Mouse (Mus musculus) embryo, embryonic 11.5 days (tissue): ENCODE measurements around the gene Fas.

ENCODE experiments used
- DNase-seq: peaks from one replicate; pipeline ENCODE4 v3.0.0-alpha.2; 2012; ENCODE audit warnings: low read depth, low spot score

Fas gene

GRCm38 (mm10) chr19:34284383-34284782 is 6.1 kb upstream of the Fas start:
- DNase-seq: no peak

DNA sequence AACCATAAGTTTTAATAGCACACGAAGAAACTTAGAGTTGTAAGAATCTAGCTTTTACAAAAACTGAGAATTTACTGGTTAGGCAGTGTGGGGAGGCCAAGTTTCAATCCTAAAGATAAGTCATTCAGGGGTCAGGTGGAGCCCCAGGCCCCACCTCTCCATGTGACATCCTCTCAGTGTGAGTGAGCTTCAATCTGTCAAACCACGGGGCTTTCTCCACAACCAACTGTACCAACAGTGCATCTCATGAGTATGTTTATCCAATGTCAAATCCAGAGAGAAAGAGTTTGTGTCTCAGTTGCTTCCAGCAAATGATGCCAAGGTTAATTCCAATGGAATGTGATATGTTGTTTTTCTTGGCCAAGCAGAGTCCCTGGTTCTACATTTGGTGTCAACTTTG is 5.6 kb upstream of the Fas start:
- no peak for DNase-seq

DNA sequence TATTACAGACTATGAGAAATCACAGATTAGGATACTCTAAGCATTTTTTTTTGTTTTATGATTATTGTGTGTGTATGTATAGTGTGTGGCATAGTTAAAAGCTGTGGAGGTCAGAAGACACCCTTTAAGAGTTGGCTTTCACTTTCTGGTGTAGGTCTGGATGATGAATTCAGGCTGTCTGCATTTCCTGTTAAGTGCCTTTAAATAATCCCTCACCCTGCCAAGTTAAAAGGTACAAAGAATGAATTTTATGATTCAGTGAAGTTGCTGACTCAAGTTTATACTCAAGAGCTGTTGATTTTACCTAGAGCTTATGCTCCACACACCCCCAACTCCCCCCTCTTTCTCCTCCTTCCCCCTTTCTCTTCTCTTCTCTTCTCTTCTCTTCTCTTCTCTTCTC is 3.2 kb upstream of the Fas start:
- DNase-seq: no peak

DNA sequence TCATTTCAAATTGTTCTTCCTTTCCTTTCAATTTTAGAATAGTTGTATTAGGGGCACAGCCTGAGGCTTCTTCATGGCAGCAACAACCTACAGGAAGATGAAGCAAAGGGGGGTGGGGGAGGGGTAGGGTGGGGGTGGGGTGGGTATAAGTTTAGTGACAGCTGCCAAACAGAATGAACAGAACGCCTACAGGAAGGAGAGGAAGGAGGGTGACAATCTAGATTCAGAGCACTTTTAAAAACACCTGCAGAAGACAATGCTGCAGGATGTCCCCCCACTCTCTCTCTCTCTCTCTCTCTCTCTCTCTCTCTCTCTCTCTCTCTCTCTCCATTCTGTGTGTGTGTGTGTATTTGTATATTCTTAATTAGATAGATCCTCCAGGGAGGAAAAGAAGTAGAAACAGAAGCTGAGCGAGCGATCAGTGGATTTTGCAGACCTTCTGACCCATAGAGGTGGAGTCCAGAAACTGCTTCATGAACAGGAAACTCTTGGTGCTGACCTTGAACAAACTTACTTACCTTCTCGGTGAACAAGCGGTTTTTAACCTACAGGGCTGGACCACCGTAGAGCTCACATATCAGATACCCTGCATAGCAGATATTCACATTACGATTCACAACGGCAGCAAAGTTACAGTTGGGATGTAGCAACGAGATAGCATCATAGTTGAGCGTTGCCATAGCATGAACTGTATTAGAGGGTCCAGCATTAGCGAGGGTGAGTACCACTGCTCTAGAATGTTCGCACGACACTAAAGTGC is 2.6 kb upstream of the Fas start:
- DNase-seq: no peak

DNA sequence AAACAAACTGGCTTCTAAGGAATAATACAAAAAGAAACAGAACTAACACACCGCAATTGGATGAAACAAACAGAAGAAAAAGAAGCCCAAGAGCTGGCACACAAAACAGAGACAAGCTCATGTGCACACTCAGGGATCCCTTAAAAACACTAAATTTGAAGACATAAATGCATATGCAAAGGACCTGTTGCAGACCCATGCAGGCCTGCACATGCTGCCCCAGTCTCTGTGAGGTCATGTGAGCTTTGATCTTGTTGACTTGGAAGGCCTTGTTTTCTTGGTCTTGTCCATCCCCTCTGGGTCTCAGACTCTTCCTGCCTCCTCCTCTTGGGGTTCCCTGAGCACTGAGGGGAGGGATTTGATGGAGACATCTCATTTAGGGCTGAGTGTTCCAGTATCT is 1.8 kb upstream of the Fas start:
- DNase-seq: no peak

DNA sequence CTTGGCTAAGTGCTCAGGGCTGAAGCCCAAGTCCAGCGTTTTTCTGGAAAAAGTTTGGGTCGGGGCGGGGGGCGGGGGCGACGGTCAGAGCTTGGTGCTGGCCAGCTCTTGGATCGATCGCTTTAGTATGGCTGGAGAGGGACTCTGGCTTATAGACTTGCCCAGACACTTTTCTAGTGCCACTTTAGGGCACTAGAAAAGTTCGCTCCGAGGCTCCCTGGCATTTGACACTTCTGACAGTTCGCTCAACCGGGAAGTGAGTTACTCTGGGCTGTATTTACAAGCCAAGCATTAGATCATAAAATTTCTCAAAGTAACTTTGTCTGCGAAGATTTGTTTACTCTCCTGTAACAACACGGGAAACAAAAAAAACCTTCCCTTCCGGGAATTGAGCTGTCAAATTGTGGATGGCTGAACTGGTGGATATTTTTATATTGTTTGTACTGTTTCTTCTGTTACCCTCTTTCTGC is 441 bp downstream of the Fas start:
- no peak for DNase-seq

DNA sequence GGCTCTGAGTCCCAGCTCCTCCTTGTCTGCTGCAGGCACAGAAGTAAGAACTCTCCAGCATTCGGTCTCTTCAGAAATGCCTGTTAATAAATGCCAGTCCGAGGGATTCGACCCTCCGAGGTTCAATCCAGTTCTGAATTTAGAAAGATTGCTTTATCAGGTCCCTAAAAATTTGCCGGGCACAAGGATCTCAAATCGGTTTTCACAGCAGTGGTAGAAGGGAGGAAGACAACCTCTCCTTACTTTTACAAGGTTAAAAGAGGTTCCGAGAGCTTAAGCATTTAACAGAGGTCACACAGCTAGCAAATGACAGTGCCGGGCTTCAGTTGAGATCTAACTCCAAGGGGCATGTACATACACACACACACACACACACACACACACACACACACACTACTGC is 913 bp downstream of the Fas start:
- no peak for DNase-seq

GRCm38 (mm10) chr19:34291956-34292355 is 1.5 kb downstream of the Fas start:
- DNase-seq: no peak

DNA sequence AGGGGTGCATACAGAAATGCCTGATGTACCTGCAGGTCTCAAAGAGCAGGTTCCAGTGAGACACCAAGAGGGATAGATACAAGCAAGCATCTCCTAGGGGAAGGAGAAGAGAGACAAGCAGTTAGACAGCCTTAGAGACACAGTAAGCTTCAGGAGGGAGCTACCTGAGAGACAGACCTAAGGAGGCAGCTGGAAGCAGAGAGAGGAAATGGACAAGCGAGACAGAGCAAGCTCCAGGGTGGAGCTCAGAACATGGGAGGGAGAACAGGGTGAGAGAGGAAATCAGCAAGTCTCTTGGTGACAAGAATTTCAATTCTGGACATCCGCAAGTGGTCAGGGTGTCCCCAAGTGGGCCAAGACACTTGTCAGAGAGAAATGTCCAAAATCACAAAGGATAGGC is 2.2 kb downstream of the Fas start:
- no peak for DNase-seq

DNA sequence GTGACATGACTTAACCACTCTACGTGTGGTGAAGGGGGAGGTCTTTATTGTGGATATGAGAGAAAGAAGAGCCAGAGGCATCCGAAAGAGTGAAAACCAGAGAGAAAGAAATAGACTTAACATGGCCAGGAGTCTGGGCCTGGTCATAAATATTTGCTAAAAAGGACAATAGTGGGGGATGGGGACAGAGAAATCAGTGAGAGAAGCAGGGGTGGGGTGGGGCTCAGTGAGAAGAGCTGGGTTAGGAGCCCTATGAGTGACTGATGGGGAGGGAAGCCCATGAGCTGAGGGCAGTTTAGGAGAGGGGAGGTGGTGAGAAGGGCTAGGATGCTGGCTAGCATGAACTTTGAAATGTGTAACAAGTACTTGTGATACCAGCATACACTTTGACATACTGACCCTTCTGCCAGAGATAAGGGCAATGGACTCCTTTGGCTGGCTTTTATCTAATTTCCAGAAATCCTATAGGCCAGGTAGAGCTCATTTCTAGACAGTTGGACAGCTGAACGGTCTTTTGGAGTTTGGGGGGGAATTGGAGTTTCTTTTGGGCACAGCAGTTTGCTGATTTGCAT is 3.0 kb downstream of the Fas start:
- DNase-seq: no peak

DNA sequence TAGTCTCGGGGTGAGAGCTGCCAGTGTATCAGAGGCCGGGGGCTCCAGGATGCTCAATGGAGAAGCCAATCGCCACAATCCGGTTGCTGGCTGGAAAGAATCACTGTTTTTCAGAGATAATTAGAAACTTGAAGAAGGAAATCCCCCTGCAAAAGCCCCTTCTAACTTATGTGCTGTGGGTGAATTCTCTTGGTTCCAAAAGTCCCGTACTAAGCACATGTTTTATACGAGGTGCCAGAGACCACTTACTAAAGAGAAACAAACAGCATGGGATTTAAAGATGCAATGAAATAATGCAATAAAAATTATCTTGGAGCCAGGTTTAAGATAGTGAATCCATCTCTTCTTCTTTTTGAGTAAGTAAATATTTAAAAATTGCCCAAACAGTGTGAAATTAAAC is 5.0 kb downstream of the Fas start:
- DNase-seq: no peak

GRCm38 (mm10) chr19:34298531-34298930 is 8.1 kb downstream of the Fas start:
- no peak for DNase-seq

DNA sequence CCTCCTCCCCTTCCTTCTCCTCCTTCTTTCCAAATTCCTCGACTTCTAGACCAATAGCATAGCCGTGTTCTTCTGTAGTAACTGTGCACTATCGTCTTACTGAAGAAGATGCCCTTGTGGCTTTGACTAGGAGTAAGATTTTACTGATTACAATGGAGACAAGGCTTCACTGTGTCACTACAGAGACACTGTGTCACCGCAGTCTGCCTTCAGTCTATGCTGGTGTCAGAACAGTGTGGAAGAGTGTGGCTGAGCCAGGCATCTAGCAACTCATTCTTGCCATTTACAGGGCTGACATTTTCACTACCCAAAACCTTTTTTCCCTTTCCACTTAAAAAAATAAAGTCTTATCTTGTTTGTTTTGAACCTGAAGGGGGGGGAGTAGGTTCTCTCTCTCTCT is 8.8 kb downstream of the Fas start:
- no peak for DNase-seq

DNA sequence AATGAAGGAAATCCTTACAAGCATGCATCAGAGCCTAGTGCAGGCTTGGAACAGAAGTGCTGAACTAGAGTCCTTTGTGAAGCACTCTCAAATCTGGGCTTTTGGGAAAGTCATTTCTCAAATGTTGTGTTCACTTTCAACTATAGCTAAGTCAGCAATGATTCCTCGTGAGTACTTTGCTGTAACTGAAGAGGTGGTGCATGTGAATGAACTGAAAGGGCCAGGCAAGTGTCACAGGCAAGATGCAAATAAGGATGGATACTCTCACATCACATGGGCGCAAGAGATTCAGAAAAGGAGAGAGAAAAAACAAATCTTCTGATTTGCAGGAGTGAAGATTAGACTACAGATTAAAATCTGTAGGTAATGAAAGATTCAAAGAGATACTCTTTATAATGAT is 10.0 kb downstream of the Fas start:
- no peak for DNase-seq

- no peak for DNase-seq
These were observed 14.5 kb downstream of the Fas start for GRCm38 (mm10) chr19:34304917-34305316.

DNA sequence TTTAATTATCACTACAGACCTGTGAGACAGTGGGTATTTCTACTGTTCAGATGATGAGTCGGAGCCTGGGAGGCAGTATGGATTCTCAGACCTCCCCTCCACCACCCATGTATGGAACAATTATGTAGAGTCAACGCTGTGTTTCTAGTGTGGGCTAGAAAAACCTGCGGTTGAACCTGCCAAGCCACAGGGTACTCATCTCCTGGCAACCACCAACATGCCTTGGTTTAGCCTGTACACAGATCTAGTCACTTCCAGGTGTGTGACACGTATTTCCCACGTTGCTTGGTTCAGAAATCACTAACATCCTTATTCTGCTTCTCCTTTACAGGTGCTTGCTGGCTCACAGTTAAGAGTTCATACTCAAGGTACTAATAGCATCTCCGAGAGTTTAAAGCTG is 16.3 kb downstream of the Fas start:
- DNase-seq: no peak

- DNase-seq: no peak
These were observed 21.8 kb downstream of the Fas start for GRCm38 (mm10) chr19:34312151-34312728.

DNA sequence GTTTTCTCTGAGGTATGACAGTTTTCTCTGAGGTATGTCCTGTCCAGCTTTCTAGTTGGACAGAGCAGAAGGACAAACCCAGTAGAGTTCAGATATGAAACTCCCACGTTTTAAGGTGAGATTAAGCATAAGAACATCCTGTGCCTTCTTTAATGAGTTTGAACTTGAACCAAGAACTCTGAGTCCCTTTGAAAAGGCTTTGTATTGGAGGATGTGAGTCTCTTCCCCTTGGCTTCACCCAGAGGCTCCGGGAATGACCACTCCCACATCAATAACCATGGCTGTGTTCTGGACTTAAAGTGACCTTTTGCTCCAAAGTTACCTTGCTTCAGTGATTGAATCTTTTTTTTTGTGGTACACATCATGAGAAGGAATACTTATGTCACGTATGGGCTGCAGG is 37.6 kb downstream of the Fas start:
- DNase-seq: no peak

DNA sequence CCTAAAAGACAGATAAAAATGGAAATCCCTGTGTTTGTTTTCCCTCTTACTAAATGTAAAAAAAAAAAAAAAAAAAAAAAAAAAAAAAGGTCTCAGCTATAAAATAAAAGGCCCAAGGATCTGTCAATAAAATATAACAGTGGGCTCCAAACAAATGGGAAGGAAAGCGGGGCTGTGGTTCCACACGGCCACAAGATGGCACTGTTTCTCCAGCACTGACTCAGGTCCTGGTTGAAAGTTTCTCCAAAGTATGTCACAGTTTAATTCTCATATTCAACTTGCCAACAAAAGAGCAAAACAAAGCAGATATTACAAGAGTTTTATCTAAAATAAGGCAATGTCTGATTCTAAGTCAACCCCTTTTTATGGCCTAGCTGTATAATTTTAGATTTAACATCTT is 43.8 kb downstream of the Fas start:
- peak; percentile 65 for DNase-seq

DNA sequence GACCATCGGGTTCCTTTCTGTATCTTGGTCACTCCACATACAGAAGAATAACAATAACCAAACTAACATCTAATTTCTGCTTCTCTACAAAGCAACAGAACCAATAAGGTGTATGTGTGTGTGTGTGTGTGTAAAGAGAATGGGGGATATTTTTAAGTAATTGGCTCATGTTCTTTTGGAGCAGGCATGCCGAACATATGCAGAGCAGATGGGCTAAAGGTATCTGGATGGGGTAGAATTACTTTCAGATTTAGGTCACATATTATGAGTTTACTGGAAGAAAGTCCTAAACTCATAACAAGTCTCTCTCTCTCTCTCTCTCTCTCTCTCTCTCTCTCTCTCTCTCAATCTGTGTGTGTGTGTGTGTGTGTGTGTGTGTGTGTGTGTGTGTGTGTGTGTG is 54.2 kb downstream of the Fas start:
- no peak for DNase-seq

GRCm38 (mm10) chr19:34345616-34346267 is 55.3 kb downstream of the Fas start:
- DNase-seq: no peak

DNA sequence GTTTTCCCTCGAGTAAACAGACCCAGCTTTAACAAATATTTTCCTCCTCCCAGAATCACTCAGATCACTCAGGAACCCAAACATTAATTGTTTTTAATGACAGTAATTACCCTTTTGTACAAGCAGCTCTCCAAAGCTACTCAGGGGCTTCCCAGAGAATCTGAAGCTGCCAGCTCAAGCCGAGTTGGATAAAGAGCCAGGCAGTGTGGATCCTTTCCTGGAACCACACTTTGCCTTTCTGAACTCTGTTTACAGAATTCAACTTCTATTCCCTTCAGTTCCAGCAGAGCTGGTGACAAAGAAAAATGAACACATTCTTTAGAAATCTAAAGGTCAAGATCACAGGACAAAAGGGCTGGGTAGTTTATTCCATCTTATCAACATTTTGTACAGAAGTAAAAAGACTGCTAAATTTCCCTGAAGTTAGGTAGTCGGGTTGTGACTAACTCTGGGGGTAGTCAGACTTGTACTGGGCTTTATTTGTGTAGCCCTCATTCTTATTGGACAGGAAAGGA is 62.9 kb downstream of the Fas start:
- DNase-seq: no peak

GRCm38 (mm10) chr19:34362639-34363038 is 72.2 kb downstream of the Fas start:
- DNase-seq: no peak
